Mouse (Mus musculus) neural tube, embryonic 14.5 days (tissue): ENCODE measurements around the gene Tbc1d10c. TPM values are rescaled to one million over a fixed set of nuclear protein-coding genes. Genes with fewer than 3 reads are reported as not detected.
"Not testable (repeated sequence)": the region's sequence is repeated elsewhere in the genome, so short reads cannot be mapped to it uniquely, and the experiment has no call there.

Source experiments
- ATAC-seq: fragments of 200-750 bp; cut with Nextera tagmentation; 2 replicates; pipeline ENCODE4 v1.8.0; 2017; ENCODE audit warnings: low read depth, mild to moderate bottlenecking, moderate TSS enrichment, moderate library complexity
- H3K27ac ChIP-seq: fragments of 300-500 bp; sonication (generic); 2 replicates; pipeline ENCODE4 v1.5.1; 2014; ENCODE audit warnings: low read depth, mild to moderate bottlenecking, control low read depth, low read length, moderate library complexity, mixed read lengths
- H3K27me3 ChIP-seq: fragments of 300-500 bp; sonication (generic); 2 replicates; pipeline ENCODE4 v1.6.1; 2014; ENCODE audit warnings: low read length; ENCODE audit not compliant: control insufficient read depth, insufficient read depth
- H3K36me3 ChIP-seq: fragments of 300-500 bp; sonication (generic); 2 replicates; pipeline ENCODE4 v1.6.1; 2014; ENCODE audit warnings: low read length, mixed read lengths; ENCODE audit not compliant: control insufficient read depth, insufficient read depth
- H3K4me1 ChIP-seq: fragments of 300-500 bp; sonication (generic); 2 replicates; pipeline ENCODE4 v1.6.1; 2014; ENCODE audit warnings: low read length; ENCODE audit not compliant: control insufficient read depth, insufficient read depth
- H3K4me2 ChIP-seq: fragments of 300-500 bp; sonication (generic); 2 replicates; pipeline ENCODE4 v1.6.1; 2014; ENCODE audit warnings: mild to moderate bottlenecking, low read depth, low read length, control low read depth
- H3K4me3 ChIP-seq: fragments of 300-500 bp; sonication (generic); 2 replicates; pipeline ENCODE4 v1.5.1; 2014; ENCODE audit warnings: low read depth, low read length, control low read depth, mixed read lengths
- H3K9ac ChIP-seq: fragments of 300-500 bp; sonication (generic); replicated peaks from 2 replicates; pipeline ENCODE4 v1.6.1; 2014; ENCODE audit warnings: low read depth, mild to moderate bottlenecking, control low read depth, low read length, mixed read lengths
- H3K9me3 ChIP-seq: fragments of 300-500 bp; sonication (generic); 2 replicates; pipeline ENCODE4 v1.6.1; 2016; ENCODE audit warnings: low read length; ENCODE audit not compliant: control insufficient read depth
- WGBS: fragments of 180-500 bp; shearing (Covaris S2); extraction: QIAGEN DNeasy Blood & Tissue Kit; methylation state at CpG from one replicate; pipeline ENCODE4 v1.1.7; 2014; 5-methylcytosine and 5-hydroxymethylcytosine counted together
- microRNA-seq: library from miRNA; unstranded; fragments of <30 nt; microRNA quantifications from one replicate; pipeline ENCODE4, GENCODE M21; 2016
- polyA plus RNA-seq: library from polyadenylated mRNA; unstranded; fragments of >200 nt; fragmentation: Nextera tagmentation; extraction: Ambion mirVana; gene quantifications from 2 replicates; pipeline ENCODE4 v1.2.1, GENCODE M21; 2014

Tbc1d10c gene
- polyA plus RNA-seq, 1 experiment from 2014 or later = 1.1 TPM

DNA sequence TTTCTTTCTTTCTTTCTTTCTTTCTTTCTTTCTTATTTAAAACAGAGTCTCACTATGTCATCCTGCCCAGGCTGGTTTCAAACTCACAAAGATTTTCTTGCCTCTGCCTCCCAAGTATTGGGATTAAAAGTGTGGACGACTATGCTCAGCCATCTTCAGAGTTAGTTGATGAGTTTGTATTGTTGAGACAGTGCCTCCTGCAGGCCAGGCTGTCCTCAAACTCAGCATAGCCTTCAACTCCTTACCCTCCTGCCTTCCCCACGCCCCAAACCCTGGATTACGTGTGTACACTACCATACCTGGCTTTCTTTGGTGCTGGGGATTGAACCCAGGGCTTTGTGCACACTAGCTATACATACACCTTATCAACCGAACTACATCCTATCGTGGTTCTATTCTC lies 54.6 kb downstream of the Tbc1d10c start:
- no peaks in the 10 kb centered on the region for H3K9me3 ChIP-seq
- H3K27me3 ChIP-seq = no peaks in the 10 kb centered on the region
- no peak overlapping the region for H3K27ac ChIP-seq
- no peak overlapping the region for H3K4me3 ChIP-seq
- H3K9ac ChIP-seq = no peak overlapping the region
- 75% methylated on average over 5 of the region's 5 CpGs for WGBS
- no peak for ATAC-seq
- H3K4me2 ChIP-seq = no peak overlapping the region
- H3K4me1 ChIP-seq = no peaks in the 10 kb centered on the region
- peaks cover 15% of the 10 kb centered on the region for H3K36me3 ChIP-seq

GRCm38 (mm10) chr19:4135963-4136345 lies 55.1 kb downstream of the Tbc1d10c start:
- H3K27me3 ChIP-seq, H3K4me1 ChIP-seq, H3K27ac ChIP-seq, H3K9me3 ChIP-seq, ATAC-seq, H3K4me3 ChIP-seq, H3K4me2 ChIP-seq, H3K9ac ChIP-seq: not testable (repeated sequence)
- WGBS = 19% methylated on average over 8 of the region's 8 CpGs
- H3K36me3 ChIP-seq = peaks cover 20% of the 10 kb centered on the region

- H3K36me3 ChIP-seq = peaks cover 20% of the 10 kb centered on the region
- ATAC-seq, H3K9ac ChIP-seq, H3K9me3 ChIP-seq, H3K4me2 ChIP-seq, H3K27ac ChIP-seq, H3K27me3 ChIP-seq, H3K4me1 ChIP-seq, H3K4me3 ChIP-seq: not testable (repeated sequence)
- 81% methylated on average over 6 of the region's 6 CpGs for WGBS
These were observed 55.7 kb downstream of the Tbc1d10c start for GRCm38 (mm10) chr19:4135229-4135962.

- peaks cover 29% of the 10 kb centered on the region for H3K36me3 ChIP-seq
- no peak overlapping the region for H3K4me3 ChIP-seq
- no peak overlapping the region for H3K9ac ChIP-seq
- no peak for ATAC-seq
- no peak overlapping the region for H3K27ac ChIP-seq
- no peaks in the 10 kb centered on the region for H3K4me1 ChIP-seq
- H3K27me3 ChIP-seq = no peaks in the 10 kb centered on the region
- no peak overlapping the region for H3K4me2 ChIP-seq
- 94% methylated on average over 4 of the region's 4 CpGs for WGBS
- H3K9me3 ChIP-seq = no peaks in the 10 kb centered on the region
These were observed 56.7 kb downstream of the Tbc1d10c start for GRCm38 (mm10) chr19:4134354-4134753.

Small RNAs within 50 kb of the gene (microRNA-seq; reads per million reads assigned to microRNA genes)
- gene Gm26115 = not detected

Other genes starting within 250 kb of the Tbc1d10c start
- not detected in 2 replicates for gene Aldh3b3, start 232.6 kb downstream of the Tbc1d10c start, polyA plus RNA-seq
- 0.15 and 0.40 TPM in 2 replicates for gene Aldh3b2, start 219.0 kb downstream of the Tbc1d10c start, polyA plus RNA-seq
- gene Acy3, start 204.7 kb downstream of the Tbc1d10c start, polyA plus RNA-seq = 1.6 and 3.0 TPM in 2 replicates
- gene Tbx10, start 198.5 kb downstream of the Tbc1d10c start, polyA plus RNA-seq = not detected in 2 replicates
- gene Nudt8, start 190.7 kb downstream of the Tbc1d10c start, polyA plus RNA-seq = 29.4 and 33.7 TPM in 2 replicates
- gene Gm49405, start 190.7 kb downstream of the Tbc1d10c start, polyA plus RNA-seq = 3.8 and 4.9 TPM in 2 replicates
- gene Doc2g, start 188.0 kb downstream of the Tbc1d10c start, polyA plus RNA-seq = 6.2 and 6.5 TPM in 2 replicates
- 241 and 262 TPM in 2 replicates for gene Ndufv1, start 178.5 kb downstream of the Tbc1d10c start, polyA plus RNA-seq
- 437 and 484 TPM in 2 replicates for gene Gstp1, start 153.3 kb downstream of the Tbc1d10c start, polyA plus RNA-seq
- gene Gstp2, start 145.3 kb downstream of the Tbc1d10c start, polyA plus RNA-seq = 2.4 TPM in 1 of 2 replicates, not detected in the other
- not detected in 2 replicates for gene Gstp3, start 131.7 kb downstream of the Tbc1d10c start, polyA plus RNA-seq
- gene Cabp2, start 109.7 kb downstream of the Tbc1d10c start, polyA plus RNA-seq = not detected in 2 replicates
- gene Cdk2ap2, start 94.1 kb downstream of the Tbc1d10c start, polyA plus RNA-seq = 78.3 and 81.1 TPM in 2 replicates
- gene Pitpnm1, start 91.3 kb downstream of the Tbc1d10c start, polyA plus RNA-seq = 65.1 and 76.5 TPM in 2 replicates
- gene Aip, start 65.4 kb downstream of the Tbc1d10c start, polyA plus RNA-seq = 98.8 and 110 TPM in 2 replicates
- not detected in 2 replicates for gene Gpr152, start 51.5 kb downstream of the Tbc1d10c start, polyA plus RNA-seq
- 0.13 and 0.31 TPM in 2 replicates for gene Cabp4, start 47.3 kb downstream of the Tbc1d10c start, polyA plus RNA-seq
- gene Coro1b, start 42.7 kb downstream of the Tbc1d10c start, polyA plus RNA-seq = 86.9 and 105 TPM in 2 replicates
- gene Ptprcap, start 37.7 kb downstream of the Tbc1d10c start, polyA plus RNA-seq = 0.51 and 1.0 TPM in 2 replicates
- 40.9 and 45.1 TPM in 2 replicates for gene Rps6kb2, start 27.9 kb downstream of the Tbc1d10c start, polyA plus RNA-seq
- gene Carns1, start 15.8 kb downstream of the Tbc1d10c start, polyA plus RNA-seq = 3.0 and 6.1 TPM in 2 replicates
- 574 and 606 TPM in 2 replicates for gene Ppp1ca, start 781 bp upstream of the Tbc1d10c start, polyA plus RNA-seq
- 23.0 and 23.7 TPM in 2 replicates for gene Rad9a, start 10.4 kb upstream of the Tbc1d10c start, polyA plus RNA-seq
- 0.78 and 1.5 TPM in 2 replicates for gene Clcf1, start 23.0 kb upstream of the Tbc1d10c start, polyA plus RNA-seq
- gene AC109138.7, start 23.1 kb upstream of the Tbc1d10c start, polyA plus RNA-seq = not detected in 2 replicates
- gene Pold4, start 40.6 kb upstream of the Tbc1d10c start, polyA plus RNA-seq = 21.1 and 22.6 TPM in 2 replicates
- 12.2 and 14.0 TPM in 2 replicates for gene Ssh3, start 77.9 kb upstream of the Tbc1d10c start, polyA plus RNA-seq
- gene Ankrd13d, start 91.9 kb upstream of the Tbc1d10c start, polyA plus RNA-seq = 50.7 and 62.9 TPM in 2 replicates
- 33.0 and 34.3 TPM in 2 replicates for gene Grk2, start 114.9 kb upstream of the Tbc1d10c start, polyA plus RNA-seq
- gene Kdm2a, start 207.0 kb upstream of the Tbc1d10c start, polyA plus RNA-seq = 39.1 and 46.3 TPM in 2 replicates
- 2.6 and 6.1 TPM in 2 replicates for gene Rhod, start 248.1 kb upstream of the Tbc1d10c start, polyA plus RNA-seq